Mouse (Mus musculus) midbrain, embryonic 11.5 days (tissue): ENCODE measurements at regions not wholly inside any gene's neighbourhood (a gene's known extent, or its start where the extent isn't known, plus 50 kb on each side); places are given as distances from the start of the nearest gene placed in this dataset.

Source experiments
- ATAC-seq: fragments of 200-750 bp; cut with Nextera tagmentation; 2 replicates; pipeline ENCODE4 v1.8.0; 2017; ENCODE audit warnings: moderate TSS enrichment, moderate library complexity; ENCODE audit not compliant: low FRiP score
- DNase-seq: peaks from one replicate; pipeline ENCODE4 v3.0.0; 2015; ENCODE audit warnings: low spot score; ENCODE audit errors: missing footprints
- H3K27ac ChIP-seq: fragments of 300-500 bp; sonication (generic); 2 replicates; pipeline ENCODE4 v1.5.1; 2014; ENCODE audit warnings: low read depth, low read length
- H3K27me3 ChIP-seq: fragments of 300-500 bp; sonication (generic); 2 replicates; pipeline ENCODE4 v1.6.1; 2014; ENCODE audit warnings: mild to moderate bottlenecking, low read length, moderate library complexity, mixed read lengths; ENCODE audit not compliant: control insufficient read depth, insufficient read depth
- H3K36me3 ChIP-seq: fragments of 300-500 bp; sonication (generic); 2 replicates; pipeline ENCODE4 v1.6.1; 2014; ENCODE audit warnings: mild to moderate bottlenecking, low read length, moderate library complexity, mixed read lengths; ENCODE audit not compliant: control insufficient read depth, insufficient read depth
- H3K4me1 ChIP-seq: fragments of 300-500 bp; sonication (generic); 2 replicates; pipeline ENCODE4 v1.6.1; 2014; ENCODE audit warnings: low read length; ENCODE audit not compliant: control insufficient read depth, insufficient read depth
- H3K4me2 ChIP-seq: fragments of 300-500 bp; sonication (generic); 2 replicates; pipeline ENCODE4 v1.6.1; 2014; ENCODE audit warnings: mild to moderate bottlenecking, moderate library complexity
- H3K4me3 ChIP-seq: fragments of 300-500 bp; sonication (generic); 2 replicates; pipeline ENCODE4 v1.5.1; 2014; ENCODE audit warnings: low read depth, low read length
- H3K9ac ChIP-seq: fragments of 300-500 bp; sonication (generic); 2 replicates; pipeline ENCODE4 v1.6.1; 2014; ENCODE audit warnings: low read length
- H3K9me3 ChIP-seq: fragments of 300-500 bp; sonication (generic); 2 replicates; pipeline ENCODE4 v1.6.1; 2016; ENCODE audit warnings: low read length; ENCODE audit not compliant: control insufficient read depth
- WGBS: fragments of 180-500 bp; shearing (Covaris S2); extraction: QIAGEN DNeasy Blood & Tissue Kit; methylation state at CpG from one replicate; pipeline ENCODE4 v1.1.7; 2014; 5-methylcytosine and 5-hydroxymethylcytosine counted together

GRCm38 (mm10) chr7:116711541-116711940 is 207.4 kb downstream of the Nucb2 start:
- no peaks in the 10 kb centered on the region for H3K4me1 ChIP-seq
- no peak overlapping the region for H3K27ac ChIP-seq
- H3K4me2 ChIP-seq, result no peak overlapping the region
- 93% methylated on average over 2 of the region's 2 CpGs for WGBS
- H3K4me3 ChIP-seq, result no peak overlapping the region
- H3K36me3 ChIP-seq, result no peaks in the 10 kb centered on the region
- no peaks in the 10 kb centered on the region for H3K9me3 ChIP-seq
- no peak for ATAC-seq
- no peaks in the 10 kb centered on the region for H3K27me3 ChIP-seq
- H3K9ac ChIP-seq, result no peak overlapping the region
- DNase-seq, result no peak

DNA sequence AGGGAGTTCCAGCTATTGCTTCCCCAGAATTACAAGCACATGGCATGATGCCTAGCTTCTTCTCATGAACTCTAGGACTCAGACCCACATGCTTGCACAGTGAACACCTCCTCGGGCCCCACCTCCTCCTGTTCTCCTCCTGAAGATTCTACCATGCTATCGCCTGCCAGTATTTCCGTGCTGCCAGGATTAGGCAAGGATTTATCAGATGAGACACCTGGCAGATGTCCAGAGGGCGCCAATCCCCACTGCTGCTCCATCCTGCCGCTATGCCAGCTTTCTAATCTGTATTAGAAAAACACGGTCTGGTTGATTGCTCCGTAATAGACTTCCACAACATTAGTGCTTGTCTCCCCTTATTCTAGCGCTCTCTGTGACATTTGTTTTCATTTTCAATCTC is 209.0 kb downstream of the Nucb2 start:
- H3K27me3 ChIP-seq, result no peaks in the 10 kb centered on the region

GRCm38 (mm10) chr7:116715234-116716046 is 211.3 kb downstream of the Nucb2 start:
- H3K4me2 ChIP-seq, result no peak overlapping the region
- 77% methylated on average over 10 of the region's 10 CpGs for WGBS
- no peaks in the 10 kb centered on the region for H3K4me1 ChIP-seq
- ATAC-seq, result no peak
- H3K9ac ChIP-seq, result no peak overlapping the region
- H3K27me3 ChIP-seq, result no peaks in the 10 kb centered on the region
- H3K4me3 ChIP-seq, result no peak overlapping the region
- H3K36me3 ChIP-seq, result no peaks in the 10 kb centered on the region
- H3K9me3 ChIP-seq, result no peaks in the 10 kb centered on the region
- DNase-seq, result no peak
- H3K27ac ChIP-seq, result no peak overlapping the region

More for the DNA sequence above, 209.0 kb downstream of the Nucb2 start:
- Histone ChIP-seq H3K9me3 (no peaks in the 10 kb centered on the region), H3K27ac (no peak overlapping the region), H3K4me2 (no peak overlapping the region), H3K4me1 (no peaks in the 10 kb centered on the region), H3K9ac (no peak overlapping the region), H3K4me3 (no peak overlapping the region), H3K36me3 (no peaks in the 10 kb centered on the region)
- WGBS, result 88% methylated on average over 8 of the region's 8 CpGs
- DNase-seq (no peak), ATAC-seq (no peak)

GRCm38 (mm10) chr7:116728379-116728778 is 224.2 kb downstream of the Nucb2 start:
- Histone ChIP-seq H3K36me3 (no peaks in the 10 kb centered on the region), H3K9ac (no peak overlapping the region), H3K4me2 (no peak overlapping the region), H3K27ac (no peak overlapping the region), H3K4me1 (no peaks in the 10 kb centered on the region), H3K4me3 (no peak overlapping the region), H3K27me3 (no peaks in the 10 kb centered on the region), H3K9me3 (no peaks in the 10 kb centered on the region)
- ATAC-seq (no peak), DNase-seq (no peak)
- 77% methylated on average over 2 of the region's 2 CpGs for WGBS

DNA sequence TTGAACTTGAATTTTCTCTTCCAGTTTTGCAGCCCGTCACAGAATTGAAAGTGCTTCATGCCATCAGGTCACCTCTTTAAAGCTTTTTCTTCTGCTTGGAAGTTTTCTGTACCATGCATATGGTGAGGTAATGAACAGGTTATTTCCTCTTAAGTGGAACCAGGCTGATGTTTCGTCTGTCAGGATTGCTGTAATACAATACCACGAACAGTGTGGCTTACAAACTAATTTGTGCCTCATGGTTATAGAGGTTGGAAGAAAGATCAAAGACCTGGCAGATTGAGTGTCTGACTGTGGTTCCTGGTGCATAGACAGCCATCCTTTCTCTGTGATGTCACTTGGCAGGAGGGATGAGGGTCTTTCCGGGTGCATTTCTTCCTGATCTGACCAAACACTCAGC is 225.6 kb downstream of the Nucb2 start:
- no peak overlapping the region for H3K9ac ChIP-seq
- H3K4me2 ChIP-seq, result no peak overlapping the region
- H3K9me3 ChIP-seq, result no peaks in the 10 kb centered on the region
- H3K27me3 ChIP-seq, result no peaks in the 10 kb centered on the region
- 82% methylated on average over 4 of the region's 4 CpGs for WGBS
- no peaks in the 10 kb centered on the region for H3K4me1 ChIP-seq
- H3K27ac ChIP-seq, result no peak overlapping the region
- DNase-seq (no peak), ATAC-seq (no peak)
- no peak overlapping the region for H3K4me3 ChIP-seq
- H3K36me3 ChIP-seq, result no peaks in the 10 kb centered on the region

DNA sequence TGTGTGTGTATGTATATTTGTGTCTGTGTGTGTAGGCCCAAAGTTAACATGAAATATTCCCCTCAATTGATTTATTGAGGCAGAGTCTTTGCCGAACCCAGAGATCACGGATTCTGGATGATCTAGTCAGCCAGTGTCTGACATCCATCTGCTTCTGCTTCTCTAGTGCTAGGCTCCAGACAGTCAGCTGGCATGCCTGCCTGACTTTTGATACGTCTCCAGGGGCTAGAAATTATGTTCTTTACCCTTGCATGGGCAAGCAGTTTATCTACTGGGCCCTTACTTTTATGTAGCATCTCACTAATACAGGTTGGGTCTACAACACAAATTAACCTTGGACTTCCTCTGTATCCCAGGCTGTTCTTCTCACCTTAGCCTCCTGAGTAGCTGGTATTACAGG is 231.5 kb downstream of the Nucb2 start:
- Histone ChIP-seq H3K9ac (no peak overlapping the region), H3K27ac (no peak overlapping the region), H3K27me3 (no peaks in the 10 kb centered on the region), H3K9me3 (no peaks in the 10 kb centered on the region), H3K4me1 (no peaks in the 10 kb centered on the region), H3K4me2 (no peak overlapping the region), H3K36me3 (no peaks in the 10 kb centered on the region), H3K4me3 (no peak overlapping the region)
- 86% methylated on average over 3 of the region's 3 CpGs for WGBS
- ATAC-seq (no peak), DNase-seq (no peak)

DNA sequence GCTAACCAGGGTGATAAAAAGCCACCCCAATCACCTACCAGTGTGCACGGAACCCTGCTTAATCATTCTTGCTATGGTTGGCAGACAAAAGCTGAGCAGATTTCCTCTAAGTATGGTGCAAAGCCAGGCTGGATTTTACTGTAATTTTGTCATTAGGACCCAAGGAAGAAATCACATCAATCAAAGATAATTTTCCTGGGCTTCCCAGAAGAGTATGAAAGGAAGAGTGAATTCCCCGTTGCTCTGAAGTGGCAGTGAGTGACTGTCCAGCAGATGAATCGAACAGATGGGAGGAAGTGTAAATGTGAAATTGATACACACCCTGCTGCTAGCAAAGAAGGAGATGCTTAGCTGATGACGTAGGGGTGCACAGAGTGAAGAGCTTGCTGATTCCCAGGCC is 232.2 kb downstream of the Nucb2 start:
- Histone ChIP-seq H3K36me3 (no peaks in the 10 kb centered on the region), H3K4me3 (no peak overlapping the region), H3K9ac (no peak overlapping the region), H3K9me3 (no peaks in the 10 kb centered on the region), H3K4me1 (no peaks in the 10 kb centered on the region), H3K27ac (no peak overlapping the region), H3K4me2 (no peak overlapping the region), H3K27me3 (no peaks in the 10 kb centered on the region)
- DNase-seq, result no peak
- 82% methylated on average over 4 of the region's 4 CpGs for WGBS
- ATAC-seq, result no peak

DNA sequence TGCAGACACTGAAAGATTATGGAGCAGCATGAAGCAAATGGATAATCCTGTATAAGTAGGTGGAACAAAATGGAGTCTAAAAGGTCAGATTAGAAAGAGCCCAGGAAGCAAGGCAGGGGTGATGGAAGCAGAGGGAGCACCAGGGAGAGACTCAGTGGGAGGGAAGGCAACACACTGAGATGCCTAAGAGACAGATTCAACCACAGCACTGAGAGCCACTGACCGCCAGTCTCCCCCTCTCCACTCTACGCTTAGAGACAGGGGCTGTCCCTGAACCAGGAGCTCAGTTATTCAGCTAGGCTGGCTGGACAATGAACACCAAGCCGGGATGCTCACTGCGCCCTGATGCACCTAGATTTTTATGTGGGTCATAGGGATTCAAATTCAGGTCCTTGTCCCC is 233.8 kb downstream of the Nucb2 start:
- DNase-seq, result no peak
- no peak for ATAC-seq
- H3K27ac ChIP-seq, result no peak overlapping the region
- WGBS, result 74% methylated on average over 4 of the region's 4 CpGs
- H3K9ac ChIP-seq, result no peak overlapping the region
- no peak overlapping the region for H3K4me2 ChIP-seq
- no peaks in the 10 kb centered on the region for H3K9me3 ChIP-seq
- H3K27me3 ChIP-seq, result no peaks in the 10 kb centered on the region
- H3K36me3 ChIP-seq, result no peaks in the 10 kb centered on the region
- H3K4me1 ChIP-seq, result no peaks in the 10 kb centered on the region
- H3K4me3 ChIP-seq, result no peak overlapping the region

- H3K27ac ChIP-seq, result no peak overlapping the region
- H3K4me1 ChIP-seq, result no peaks in the 10 kb centered on the region
- no peaks in the 10 kb centered on the region for H3K36me3 ChIP-seq
- H3K9me3 ChIP-seq, result no peaks in the 10 kb centered on the region
- no peak for ATAC-seq
- H3K9ac ChIP-seq, result no peak overlapping the region
- H3K27me3 ChIP-seq, result no peaks in the 10 kb centered on the region
- no peak for DNase-seq
- H3K4me3 ChIP-seq, result no peak overlapping the region
- no peak overlapping the region for H3K4me2 ChIP-seq
Observed at GRCm38 (mm10) chr7:116754556-116754955, 250.4 kb downstream of the Nucb2 start.
